Mouse (Mus musculus) midbrain, embryonic 15.5 days (tissue): Measurements from ENCODE around the gene Ccdc30. TPM values are rescaled to one million over a fixed set of nuclear protein-coding genes. Genes with fewer than 3 reads are reported as not detected.

Experiments used
- polyA plus RNA-seq: library from polyadenylated mRNA; unstranded; fragments of >200 nt; fragmentation: Nextera tagmentation; extraction: Ambion mirVana; gene quantifications from 2 replicates; pipeline ENCODE4 v1.2.1, GENCODE M21; 2015

The Ccdc30 gene
- polyA plus RNA-seq, 1 experiment from 2014 or later, result 23.2 TPM

Other genes with a start within 250 kb of the Ccdc30 start
- gene Zfp691, start 241.3 kb downstream of the Ccdc30 start, polyA plus RNA-seq, result 7.1 and 7.7 TPM in 2 replicates
- 1.3 and 1.4 TPM in 2 replicates for gene Ermap, start 225.5 kb downstream of the Ccdc30 start, polyA plus RNA-seq
- 237 and 238 TPM in 2 replicates for gene Svbp, start 220.2 kb downstream of the Ccdc30 start, polyA plus RNA-seq
- gene Tmem269, start 197.3 kb downstream of the Ccdc30 start, polyA plus RNA-seq, result 0.26 and 0.27 TPM in 2 replicates
- gene AU022252, start 182.8 kb downstream of the Ccdc30 start, polyA plus RNA-seq, result 26.8 and 31.0 TPM in 2 replicates
- gene P3h1, start 182.6 kb downstream of the Ccdc30 start, polyA plus RNA-seq, result 10.2 and 11.1 TPM in 2 replicates
- 0.63 and 0.89 TPM in 2 replicates for gene Cldn19, start 160.1 kb downstream of the Ccdc30 start, polyA plus RNA-seq
- 822 and 848 TPM in 2 replicates for gene Ybx1, start 120.9 kb downstream of the Ccdc30 start, polyA plus RNA-seq
- gene Ppih, start 95.0 kb downstream of the Ccdc30 start, polyA plus RNA-seq, result 45.9 and 47.3 TPM in 2 replicates
- 20.8 and 22.2 TPM in 2 replicates for gene Ppcs, start 6.9 kb upstream of the Ccdc30 start, polyA plus RNA-seq
- gene Zmynd12, start 7.3 kb upstream of the Ccdc30 start, polyA plus RNA-seq, result 0.18 and 0.63 TPM in 2 replicates
- gene Rimkla, start 77.1 kb upstream of the Ccdc30 start, polyA plus RNA-seq, result 25.5 and 27.6 TPM in 2 replicates
- gene Foxj3, start 121.5 kb upstream of the Ccdc30 start, polyA plus RNA-seq, result 34.5 and 38.2 TPM in 2 replicates
- gene Frg2f1, start 124.0 kb upstream of the Ccdc30 start, polyA plus RNA-seq, result 9.9 and 13.3 TPM in 2 replicates
- not detected in 2 replicates for gene Guca2a, start 222.2 kb upstream of the Ccdc30 start, polyA plus RNA-seq
- gene Guca2b, start 243.4 kb upstream of the Ccdc30 start, polyA plus RNA-seq, result not detected in 2 replicates